Mouse (Mus musculus) cerebellum, postnatal 10 days (tissue): ENCODE data around the gene Gfi1.

Source experiments
- DNase-seq, 2 experiments: peaks; one replicate each; pipeline ENCODE4 v3.0.0; 2021; ENCODE audit warnings: mixed read lengths in 2 of 2

The Gfi1 gene

GRCm38 (mm10) chr5:107725435-107726261, at the start of gene Gfi1:
Gfi1 (minus strand) TSS chr5:107726036.
- DNase-seq = peak; percentile 50 to 51

- no peak for DNase-seq
Measured at GRCm38 (mm10) chr5:107772049-107772448, 46.2 kb upstream of the Gfi1 start.

GRCm38 (mm10) chr5:107768224-107768623, 42.4 kb upstream of the Gfi1 start:
- no peak for DNase-seq

GRCm38 (mm10) chr5:107765946-107766345, 40.1 kb upstream of the Gfi1 start:
- DNase-seq = no peak

DNA sequence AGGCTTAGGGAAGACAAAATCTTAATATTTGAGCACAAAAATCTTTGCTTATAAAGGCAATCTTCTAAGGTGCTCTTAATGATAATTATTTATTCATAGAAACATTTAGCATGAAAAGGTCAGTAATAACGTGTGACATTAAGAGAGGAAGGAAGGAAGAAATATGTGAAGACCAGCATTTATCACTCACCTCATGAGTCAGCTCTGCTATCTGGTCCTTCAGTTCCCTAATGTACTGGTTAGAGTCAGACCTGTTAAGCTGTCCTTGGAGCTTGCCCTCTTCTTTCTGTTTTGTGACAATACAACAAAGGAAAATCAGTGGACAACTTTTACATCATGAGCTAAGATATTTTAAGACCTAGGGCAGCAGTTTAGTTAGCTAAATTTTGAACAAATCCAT, 38.6 kb upstream of the Gfi1 start:
- no peak for DNase-seq

- no peak for DNase-seq
Measured at GRCm38 (mm10) chr5:107763674-107764073, 37.8 kb upstream of the Gfi1 start.

DNA sequence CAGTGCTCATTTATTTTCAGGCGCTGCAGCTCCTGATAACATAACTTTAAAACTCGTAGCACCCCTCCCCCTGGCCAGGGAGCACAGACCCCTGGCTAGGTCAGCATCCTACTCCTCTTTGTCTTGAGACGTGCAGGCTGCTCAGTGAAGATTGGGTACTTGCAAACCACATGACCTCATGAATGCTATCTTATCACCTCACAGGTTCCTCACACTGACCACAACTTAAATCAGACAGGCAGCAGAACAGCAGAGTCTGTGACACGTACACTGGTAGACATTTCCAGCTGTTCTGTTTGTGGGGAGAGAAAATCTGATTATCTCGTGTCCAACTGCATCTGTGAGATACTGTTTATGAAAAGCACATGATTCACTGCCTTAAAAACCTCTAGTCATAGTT, 33.3 kb upstream of the Gfi1 start:
- no peak for DNase-seq

DNA sequence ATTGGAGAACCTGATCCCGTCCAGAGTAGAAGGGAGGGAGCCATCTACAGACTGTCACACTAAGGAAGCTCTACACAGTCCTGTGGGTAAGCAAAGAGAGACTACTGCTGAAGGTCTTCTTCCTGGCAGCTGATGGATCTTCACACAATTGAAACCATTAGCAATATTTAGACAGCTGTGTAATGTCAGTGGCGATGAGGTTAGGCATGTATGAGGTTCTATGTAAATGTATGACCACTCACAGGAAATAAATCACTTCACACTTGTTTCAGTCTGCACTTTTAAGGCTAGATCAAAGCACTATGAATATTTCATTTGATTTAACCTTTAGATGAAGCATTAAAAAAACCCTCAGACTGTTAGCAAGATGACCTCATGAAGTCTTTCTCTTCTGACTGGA, 30.2 kb upstream of the Gfi1 start:
- no peak for DNase-seq

DNA sequence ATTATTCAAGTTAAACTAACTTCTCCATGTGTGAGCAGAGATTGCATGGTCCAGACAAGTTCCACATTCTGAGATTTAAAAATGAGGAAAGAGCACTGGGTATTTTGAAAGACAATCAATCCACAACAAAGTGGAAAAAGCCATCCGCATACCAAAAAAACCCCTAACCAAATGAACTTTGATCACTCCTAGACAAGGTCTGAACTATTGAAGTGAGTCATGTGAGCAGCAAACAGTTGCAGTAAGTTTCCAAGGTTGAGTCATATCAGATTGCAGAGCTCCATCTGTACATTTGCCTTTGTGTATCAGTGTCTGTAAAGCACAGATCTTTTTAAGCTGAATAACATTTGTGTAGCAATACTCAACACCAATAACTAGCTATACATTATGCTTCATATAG, 28.9 kb upstream of the Gfi1 start:
- DNase-seq = no peak

DNA sequence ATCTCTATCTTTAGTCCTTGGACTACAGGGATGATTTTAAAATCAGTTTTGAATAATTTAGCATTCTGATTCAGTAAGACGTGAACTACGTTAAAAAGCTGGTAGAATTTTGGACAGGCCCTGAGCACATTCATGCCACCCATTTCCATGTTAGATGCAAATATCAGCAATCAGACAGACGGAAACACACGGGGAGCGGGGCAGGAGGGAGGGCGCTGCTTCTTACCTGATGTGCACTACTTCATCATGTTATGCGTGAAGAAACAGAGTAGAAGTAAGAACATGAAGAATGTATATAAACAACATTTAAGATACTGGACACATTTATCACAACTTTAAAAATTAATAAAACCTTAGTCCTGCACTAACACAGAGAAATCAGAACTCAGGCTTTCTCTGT, 27.8 kb upstream of the Gfi1 start:
- no peak for DNase-seq

DNA sequence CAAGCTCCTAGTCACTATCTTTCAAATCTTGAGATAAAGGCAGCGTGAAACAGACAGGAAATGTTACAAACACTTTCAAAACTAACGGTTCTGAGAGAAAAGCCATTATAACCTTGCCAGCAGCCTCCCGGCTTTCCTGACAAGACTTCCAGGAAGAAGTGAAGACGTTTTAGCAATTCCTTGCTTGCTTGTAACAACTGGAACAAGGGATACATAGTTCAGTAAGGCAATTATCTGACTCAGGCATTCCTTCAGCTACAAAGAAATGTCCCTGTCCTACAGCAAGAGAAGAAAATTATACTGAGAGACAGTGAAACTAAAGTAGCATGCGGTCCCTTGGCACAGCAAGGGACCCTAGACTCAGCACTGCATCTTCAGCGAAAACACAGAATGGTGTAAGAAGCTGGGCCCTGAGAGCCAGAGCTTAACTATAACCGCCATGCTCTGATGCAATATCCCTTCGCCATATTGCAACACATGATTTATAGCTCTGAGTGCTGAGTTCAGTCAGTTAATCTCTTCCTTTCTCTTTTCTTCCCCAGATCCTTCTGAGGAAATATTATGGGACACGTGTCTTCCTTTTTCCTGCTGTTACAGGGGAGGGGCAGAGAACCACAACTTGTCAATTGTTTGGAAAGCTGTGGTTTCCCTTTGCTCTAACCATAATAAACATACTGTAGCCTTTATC, 23.5 kb upstream of the Gfi1 start:
- DNase-seq = no peak

GRCm38 (mm10) chr5:107739023-107739422, 13.2 kb upstream of the Gfi1 start:
- no peak for DNase-seq

GRCm38 (mm10) chr5:107738296-107738695, 12.5 kb upstream of the Gfi1 start:
- DNase-seq = no peak

DNA sequence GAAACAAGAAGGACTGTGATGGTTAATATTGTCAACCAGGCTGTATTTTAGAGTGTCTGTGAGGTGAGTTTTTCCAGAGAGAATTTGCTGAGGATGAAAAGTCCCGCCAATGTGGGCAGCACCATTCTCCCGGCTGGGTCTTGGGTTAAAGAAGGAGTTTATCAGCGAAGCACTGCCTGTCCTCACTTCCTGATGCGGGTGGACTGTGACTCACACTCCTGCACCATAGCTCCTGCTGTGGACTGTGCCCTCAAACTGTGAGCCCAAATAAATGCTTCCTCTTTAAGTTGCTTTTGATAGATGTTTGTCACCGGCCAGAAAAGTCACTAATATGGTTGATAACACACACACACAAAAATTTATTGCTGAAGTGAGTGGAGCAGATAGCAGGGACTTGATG, 10.3 kb upstream of the Gfi1 start:
- no peak for DNase-seq

DNA sequence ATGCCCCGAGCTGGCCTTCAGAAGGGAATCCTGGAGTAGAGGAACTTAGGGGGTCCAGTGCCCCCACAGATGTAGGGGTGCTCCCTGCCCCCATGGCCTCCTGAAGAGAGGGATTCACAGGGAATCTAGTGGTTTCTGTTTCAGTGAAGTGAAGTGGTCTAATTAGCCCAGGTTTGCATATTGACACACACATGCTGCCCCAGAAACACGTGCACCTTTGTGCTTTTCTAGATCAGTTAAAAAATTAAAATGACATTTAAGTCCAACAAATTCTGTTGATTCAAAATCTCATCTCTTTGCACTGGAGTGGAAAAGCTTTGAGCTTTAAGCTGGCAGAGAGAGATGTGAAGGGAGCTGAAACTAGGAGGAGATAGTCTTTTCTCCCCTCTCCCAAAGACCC, 6.0 kb upstream of the Gfi1 start:
- DNase-seq = no peak

DNA sequence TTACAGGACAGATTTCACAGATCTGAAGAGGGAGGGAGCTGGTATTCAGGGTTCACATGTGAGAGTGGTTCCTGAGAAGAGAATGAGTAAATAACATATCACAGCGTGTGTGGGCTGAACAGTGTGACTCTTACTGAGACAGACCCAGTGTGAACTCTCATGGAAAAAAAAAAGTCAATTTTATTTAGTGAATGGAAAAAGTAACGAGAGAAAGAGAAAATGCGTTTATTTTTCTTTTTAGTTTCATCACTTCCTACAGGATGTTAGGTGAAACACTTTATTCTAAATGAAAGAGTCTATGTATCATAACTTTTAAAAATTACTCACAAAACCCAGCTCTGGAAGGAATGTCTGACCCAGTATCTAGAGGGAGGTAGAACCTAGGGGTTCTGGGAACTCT, 5.6 kb upstream of the Gfi1 start:
- DNase-seq = no peak

DNA sequence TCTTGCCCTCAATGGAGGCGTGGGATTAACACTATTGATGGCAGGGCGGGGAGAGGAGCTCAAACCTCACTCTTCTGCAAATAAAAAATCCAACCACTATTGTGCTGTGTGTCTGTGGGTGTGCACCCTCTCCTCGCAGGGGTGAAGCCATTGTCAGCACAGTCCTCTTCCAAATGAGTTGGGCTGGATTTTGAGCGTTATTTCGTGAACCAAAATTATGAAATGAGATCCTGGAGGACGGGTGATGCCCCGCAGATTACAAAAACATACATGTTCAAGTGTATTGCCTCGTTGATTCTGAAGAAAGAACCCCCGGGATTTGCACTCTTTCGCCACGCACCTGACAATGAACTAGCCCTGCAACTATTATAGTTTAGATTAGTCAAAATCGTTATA, 1.2 kb upstream of the Gfi1 start:
- no peak for DNase-seq

DNA sequence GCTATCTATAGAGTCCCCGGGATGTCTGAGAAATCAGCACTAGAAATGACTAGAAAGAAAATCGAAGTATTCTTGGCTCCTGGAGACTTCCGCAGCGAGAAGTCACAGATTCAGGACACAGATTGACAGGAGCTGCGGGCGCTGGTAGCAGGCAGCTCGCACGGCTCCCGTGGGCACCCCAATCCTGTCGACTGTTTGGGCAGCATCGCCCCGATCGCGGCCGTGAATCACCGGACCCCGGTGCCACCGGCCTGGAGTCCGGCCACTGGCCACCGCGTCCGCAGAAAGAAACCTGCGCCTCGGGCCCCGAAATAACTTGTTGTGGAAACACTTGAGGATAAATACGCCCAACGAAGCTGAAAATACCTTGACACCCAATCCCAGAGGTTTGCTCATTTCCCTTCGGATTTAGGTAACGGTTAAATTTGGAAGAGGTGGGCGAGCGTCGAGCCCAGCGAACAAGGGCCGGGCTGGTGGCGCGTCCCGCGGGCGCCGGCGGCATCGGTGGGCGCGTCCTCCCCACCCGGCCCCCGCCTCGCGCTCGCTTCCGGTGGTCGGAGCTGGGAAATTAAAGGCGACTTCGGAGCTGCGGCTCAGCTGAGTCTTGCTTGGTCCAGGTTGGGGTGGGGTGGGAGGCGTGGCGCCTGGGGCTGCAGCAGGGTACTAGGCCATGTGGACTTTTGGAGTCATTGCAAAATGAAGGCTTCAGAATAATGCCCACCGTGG, 608 bp upstream of the Gfi1 start:
- DNase-seq = peak in 1 of 2 experiments; percentile 37

DNA sequence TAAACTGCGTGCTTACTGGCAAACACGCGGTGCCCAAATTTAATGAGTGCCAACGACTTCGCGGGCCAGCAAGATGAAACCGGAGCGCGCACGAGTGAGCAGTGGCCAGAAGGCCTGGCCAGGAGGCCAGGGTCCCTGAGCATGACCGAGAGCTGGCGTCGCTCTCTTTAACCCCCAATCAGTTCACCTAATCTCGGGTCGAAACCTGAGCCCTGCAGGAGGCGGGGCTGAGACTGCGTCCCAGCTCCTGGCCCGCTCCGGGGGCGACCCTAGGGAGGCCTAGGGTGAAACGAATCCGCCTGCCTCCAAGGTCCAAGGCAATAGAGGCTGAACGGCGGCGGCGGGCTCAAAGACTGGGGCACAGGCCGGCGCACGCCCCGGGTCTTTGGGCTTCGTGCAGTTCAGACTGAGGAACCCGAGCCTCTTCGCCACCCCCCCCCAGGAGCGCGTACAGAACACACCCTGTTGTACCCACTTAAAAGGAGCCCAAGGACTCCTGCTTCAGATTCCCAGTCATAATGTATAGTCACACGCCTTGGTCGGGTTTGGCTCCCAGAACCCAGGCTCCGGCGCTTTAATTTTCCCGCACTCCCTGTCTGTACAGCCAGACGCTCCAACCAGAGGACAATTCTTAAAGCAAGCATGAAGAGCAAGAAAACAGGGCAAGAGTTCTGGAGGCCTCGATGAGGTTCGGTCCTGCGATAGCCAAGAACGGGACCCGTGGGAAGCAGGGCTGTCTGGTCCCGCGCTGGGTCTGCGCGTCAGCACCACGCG, 988 bp downstream of the Gfi1 start:
- DNase-seq = peak; percentile 21 to 30

DNA sequence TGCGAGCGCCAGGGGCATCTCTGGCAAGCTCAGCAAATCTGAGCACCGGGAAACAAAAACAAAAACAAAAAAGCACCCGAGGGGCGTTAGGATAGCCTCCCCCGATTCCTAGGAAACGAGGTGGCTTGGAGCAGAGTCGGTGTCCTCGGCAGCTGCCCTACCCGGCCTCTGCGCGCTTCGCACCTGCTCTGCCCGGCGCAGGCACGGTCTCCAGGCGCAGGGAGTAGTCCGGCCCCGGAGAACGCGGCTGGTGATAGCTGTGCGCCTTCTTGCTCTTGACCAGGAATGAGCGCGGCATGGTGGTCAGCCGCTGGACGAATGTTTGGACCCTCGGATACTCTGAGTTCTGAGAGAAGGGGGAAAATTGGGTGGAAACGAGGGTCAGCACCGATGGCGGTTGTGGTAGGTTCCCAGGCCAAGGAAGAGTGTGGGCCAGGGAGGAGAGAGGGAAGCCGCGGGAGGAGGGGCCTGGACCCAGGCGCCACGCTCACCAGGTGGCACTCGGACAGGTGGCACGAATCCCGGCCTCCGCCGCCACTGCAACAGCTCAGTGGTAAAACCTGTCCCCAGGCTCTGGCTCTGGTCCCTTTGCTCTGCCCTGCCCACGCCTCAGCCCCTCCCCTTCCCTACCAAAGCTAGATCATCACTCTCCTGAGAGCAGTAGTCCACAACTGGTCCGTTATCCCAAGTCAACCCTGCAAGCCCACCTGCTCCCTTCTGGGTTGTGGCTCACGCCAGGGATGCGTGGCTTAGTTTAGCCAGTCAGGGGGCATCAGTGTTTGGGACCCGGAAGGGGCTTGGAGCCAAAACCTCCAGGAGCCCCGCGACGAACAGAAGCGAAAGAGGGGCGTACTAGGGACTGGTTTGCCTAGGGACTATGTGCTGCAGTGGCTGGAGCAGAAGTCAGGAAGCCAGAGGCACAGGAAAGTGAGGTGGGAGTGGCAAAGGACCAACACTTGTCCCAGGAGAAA, 2.0 kb downstream of the Gfi1 start:
- peak; percentile 34 to 35 for DNase-seq

- DNase-seq = peak; percentile 40 to 52
Measured at GRCm38 (mm10) chr5:107722661-107723532, 2.9 kb downstream of the Gfi1 start.
